Mouse (Mus musculus) CH12.LX (cell line): ENCODE data around the gene Pip4k2c.

Experiments
- CHD1 ChIP-seq: IDR thresholded peaks from 2 replicates; pipeline ENCODE4 v1.6.1; 2012; ENCODE audit warnings: low read depth, low read length, improper control_type of control experiment, inconsistent platforms
- CTCF ChIP-seq, 2 experiments: IDR thresholded peaks in 1 of 2; conservative IDR thresholded peaks in 1 of 2; 2 replicates each; pipeline ENCODE4 v1.5.1; 2011 to 2012; ENCODE audit warnings: low read depth in 2 of 2, low read length in 2 of 2, improper control_type of control experiment in 1 of 2, inconsistent platforms in 1 of 2, mild to moderate bottlenecking in 1 of 2, moderate library complexity in 1 of 2
- E2F4 ChIP-seq: IDR thresholded peaks from 2 replicates; pipeline ENCODE4 v1.6.1; 2011; ENCODE audit warnings: low read depth, low read length, improper control_type of control experiment; ENCODE audit not compliant: insufficient replicate concordance
- ELF1 ChIP-seq: IDR thresholded peaks from 2 replicates; pipeline ENCODE4 v1.6.1; 2014; ENCODE audit warnings: low read depth, mild to moderate bottlenecking, inconsistent platforms, low read length, improper control_type of control experiment
- KAT2A ChIP-seq: IDR thresholded peaks from 2 replicates; pipeline ENCODE4 v1.6.1; 2012; ENCODE audit warnings: low read length, improper control_type of control experiment, inconsistent platforms; ENCODE audit not compliant: insufficient replicate concordance
- MAX ChIP-seq: IDR thresholded peaks from 2 replicates; pipeline ENCODE4 v1.6.1; 2011; ENCODE audit warnings: low read length, improper control_type of control experiment
- MEF2A ChIP-seq: IDR thresholded peaks from 2 replicates; pipeline ENCODE4 v1.6.1; 2014; ENCODE audit warnings: low read depth, mild to moderate bottlenecking, inconsistent platforms, low read length, improper control_type of control experiment, borderline replicate concordance
- POLR2A ChIP-seq: IDR thresholded peaks from 2 replicates; pipeline ENCODE4 v1.6.1; 2011; ENCODE audit warnings: low read depth, mild to moderate bottlenecking, improper control_type of control experiment, low read length
- TCF12 ChIP-seq: IDR thresholded peaks from 2 replicates; pipeline ENCODE4 v1.6.1; 2014; ENCODE audit warnings: low read depth, mild to moderate bottlenecking, inconsistent platforms, low read length, improper control_type of control experiment
- USF1 ChIP-seq: IDR thresholded peaks from 2 replicates; pipeline ENCODE4 v1.6.1; 2014; ENCODE audit warnings: low read depth, mild to moderate bottlenecking, inconsistent platforms, low read length, improper control_type of control experiment
- ZKSCAN1 ChIP-seq: IDR thresholded peaks from 2 replicates; pipeline ENCODE4 v1.6.1; 2012; ENCODE audit warnings: low read depth, inconsistent platforms, low read length, improper control_type of control experiment, borderline replicate concordance
- ZMIZ1 ChIP-seq: IDR thresholded peaks from 2 replicates; pipeline ENCODE4 v1.6.1; 2012; ENCODE audit warnings: low read depth, mild to moderate bottlenecking, inconsistent platforms, low read length, improper control_type of control experiment

DNA sequence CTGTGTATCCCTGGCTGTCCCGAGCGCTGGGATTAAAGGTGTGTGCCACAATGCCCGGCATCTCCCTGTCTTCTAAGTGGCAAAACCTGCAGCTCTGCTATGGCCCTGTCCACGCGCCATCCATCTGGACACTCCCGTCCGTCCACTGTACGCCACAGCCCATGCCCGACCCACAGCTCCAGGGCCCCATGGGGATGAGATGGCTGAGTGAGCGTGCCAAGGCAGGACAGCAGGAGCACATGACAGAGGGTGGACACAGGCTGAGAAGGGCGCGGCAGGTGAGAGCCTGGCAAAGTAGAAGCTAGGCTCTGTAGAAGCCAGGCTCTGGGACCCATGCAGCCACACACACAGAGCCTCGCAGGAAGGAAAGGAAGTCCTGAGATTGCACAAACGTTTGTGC, 20.4 kb upstream of the Pip4k2c start:
- TF ChIP-seq CTCF (conservative IDR thresholded peaks at IDR 0.05 in 1 of 2, IDR thresholded peaks at IDR 0.05 in 1 of 2; ENCODE audit: low read depth in 2 of 2, low read length in 2 of 2) (no peak), ZKSCAN1 (no peak), CHD1 (no peak), POLR2A (no peak), KAT2A (no peak), ELF1 (no peak), ZMIZ1 (no peak), E2F4 (no peak), TCF12 (no peak), MEF2A (no peak), MAX (no peak), USF1 (no peak)
